Mouse (Mus musculus): ENCODE data around the gene Lrrfip1.

Lrrfip1 gene

DNA sequence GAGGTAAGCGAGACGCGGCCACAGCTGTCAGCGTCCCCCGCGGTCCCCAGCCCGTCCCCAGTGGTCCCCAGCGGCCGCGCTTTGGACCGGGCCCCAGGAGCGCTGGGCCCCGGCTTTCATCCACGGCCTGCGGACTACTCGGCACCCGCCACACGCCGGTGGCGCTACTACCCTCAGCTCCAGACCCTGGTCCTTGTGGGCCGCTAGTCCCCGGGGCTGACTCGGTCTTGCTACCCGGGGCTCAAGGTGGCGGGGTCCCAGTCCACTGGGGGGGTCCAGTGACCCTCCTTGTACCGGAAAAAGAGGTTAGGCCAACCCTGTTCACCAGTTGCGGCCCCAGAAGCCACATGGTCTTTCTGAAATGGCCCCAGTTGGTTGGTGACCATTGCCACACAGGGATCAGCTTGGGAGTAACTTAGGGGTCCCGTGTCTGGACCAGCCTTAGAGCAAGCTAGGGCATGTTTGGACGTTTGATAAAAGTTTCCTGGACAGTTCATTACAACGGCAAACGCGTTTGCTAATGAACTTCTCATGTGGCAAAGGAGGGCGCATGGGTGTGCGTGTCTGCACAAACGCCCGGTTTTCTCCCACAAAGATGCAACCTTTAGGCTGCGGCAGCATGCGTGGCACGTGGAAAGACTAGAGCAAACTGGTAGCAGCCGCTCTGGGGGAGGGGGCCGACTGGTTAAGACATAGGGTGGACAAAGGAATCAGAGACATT is 514 bp downstream of the Lrrfip1 start:
- no peak for DNase-seq (ENCODE audit: low spot score)

DNA sequence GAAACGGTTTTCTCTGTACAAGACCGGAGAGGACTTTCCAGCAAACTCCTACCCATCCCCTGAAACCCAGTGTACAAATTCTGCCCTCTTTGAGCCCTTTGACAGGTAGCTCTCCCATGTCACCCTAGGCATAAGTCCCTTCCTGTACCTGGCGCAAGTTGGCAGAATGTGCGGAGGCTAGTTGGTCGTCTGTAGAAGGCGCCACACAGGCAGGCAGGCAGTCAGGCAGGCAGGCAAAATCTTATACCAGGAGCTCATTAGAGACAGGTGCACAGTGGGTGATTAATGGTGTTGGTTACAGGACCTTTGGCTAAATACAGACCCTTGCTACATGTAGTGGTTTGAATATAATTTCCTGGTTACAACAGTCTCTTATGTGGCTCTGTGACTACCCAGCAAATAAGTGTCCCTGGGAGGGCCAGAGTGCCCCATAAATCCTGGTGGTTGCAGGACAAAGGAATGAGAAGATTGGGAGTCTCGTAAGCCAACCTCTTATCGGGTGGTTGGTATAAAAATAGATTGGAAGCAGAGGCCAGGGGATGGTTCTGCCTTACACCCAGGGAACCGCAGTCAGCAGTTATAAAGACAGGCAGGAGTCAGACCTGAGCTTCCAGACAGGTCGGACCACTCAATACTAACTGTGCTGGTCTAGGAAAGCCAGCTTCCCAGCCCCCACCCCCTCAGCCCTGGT is 1.5 kb downstream of the Lrrfip1 start:
- no peak for DNase-seq (ENCODE audit: low spot score)

DNA sequence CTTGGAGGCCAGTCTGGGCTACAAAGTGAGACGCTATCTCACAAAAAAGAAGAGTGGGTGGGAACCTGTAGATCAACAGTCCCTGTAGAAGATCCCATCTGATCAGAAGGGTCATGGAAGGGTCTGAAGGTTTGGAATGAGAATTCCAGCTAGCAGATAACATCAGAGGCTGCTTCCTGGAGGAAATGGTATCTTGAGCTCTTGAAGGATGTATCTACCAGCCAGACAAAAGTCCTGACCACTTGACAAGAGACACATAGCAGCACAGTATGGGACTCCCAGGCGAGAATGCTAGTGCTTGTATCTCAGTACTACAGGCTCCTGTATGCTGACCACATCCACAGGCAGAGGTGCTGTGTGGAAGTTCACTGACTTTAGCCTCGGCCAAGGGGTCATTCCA is 2.6 kb downstream of the Lrrfip1 start:
- DNase-seq (ENCODE audit: low spot score) = no peak

DNA sequence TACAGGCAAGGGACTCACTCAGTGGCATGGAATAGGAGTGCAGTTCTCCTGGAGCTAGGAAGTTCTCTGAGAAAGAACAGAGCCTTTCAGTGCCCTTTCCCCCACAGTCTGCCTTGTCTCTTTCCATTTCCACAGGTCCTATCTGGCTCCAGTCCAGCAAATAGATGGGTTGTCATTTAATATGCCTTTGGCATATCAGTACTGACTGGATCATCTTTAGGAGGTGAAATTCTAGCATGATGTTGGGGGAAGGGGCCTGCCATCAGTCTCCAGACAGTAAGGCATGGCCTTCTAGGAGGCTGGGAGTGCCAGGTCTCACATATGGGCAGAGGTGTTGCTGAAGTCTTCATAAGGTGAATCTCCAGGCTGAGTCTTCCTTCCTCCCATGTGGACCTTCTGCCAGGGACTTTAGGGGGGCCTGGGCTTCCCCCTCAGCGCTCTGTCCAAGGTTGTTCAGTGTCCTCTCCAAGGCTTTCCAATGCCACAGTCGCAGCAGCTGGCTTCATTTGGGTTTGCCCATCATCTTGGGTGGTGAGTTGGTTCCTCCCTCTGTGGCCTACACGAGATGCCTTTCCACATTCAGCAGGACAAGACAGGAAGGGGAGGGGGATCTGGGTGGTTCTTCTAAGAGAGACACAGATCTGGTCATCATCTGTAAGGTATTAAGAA is 3.5 kb downstream of the Lrrfip1 start:
- DNase-seq (ENCODE audit: low spot score) = no peak

DNA sequence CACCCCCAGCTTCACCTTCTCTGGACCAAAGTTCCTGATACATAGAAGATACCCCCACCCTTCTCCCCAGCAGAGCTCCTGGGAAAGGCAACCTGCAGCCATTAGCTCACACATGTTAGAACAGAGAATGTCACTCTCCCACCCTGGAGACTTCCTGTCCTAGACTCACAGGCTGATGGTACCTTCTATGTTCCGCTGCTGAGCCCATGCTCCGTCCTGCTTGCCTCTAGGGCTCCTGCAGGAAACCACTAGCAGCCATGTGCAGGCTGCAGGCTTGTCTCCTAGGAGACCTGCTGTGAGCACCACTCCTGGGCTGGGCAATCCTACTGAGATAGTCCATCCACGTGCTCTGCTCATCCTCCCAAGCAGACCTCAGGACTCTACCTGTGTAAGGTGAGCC is 4.1 kb downstream of the Lrrfip1 start:
- DNase-seq (ENCODE audit: low spot score) = no peak

DNA sequence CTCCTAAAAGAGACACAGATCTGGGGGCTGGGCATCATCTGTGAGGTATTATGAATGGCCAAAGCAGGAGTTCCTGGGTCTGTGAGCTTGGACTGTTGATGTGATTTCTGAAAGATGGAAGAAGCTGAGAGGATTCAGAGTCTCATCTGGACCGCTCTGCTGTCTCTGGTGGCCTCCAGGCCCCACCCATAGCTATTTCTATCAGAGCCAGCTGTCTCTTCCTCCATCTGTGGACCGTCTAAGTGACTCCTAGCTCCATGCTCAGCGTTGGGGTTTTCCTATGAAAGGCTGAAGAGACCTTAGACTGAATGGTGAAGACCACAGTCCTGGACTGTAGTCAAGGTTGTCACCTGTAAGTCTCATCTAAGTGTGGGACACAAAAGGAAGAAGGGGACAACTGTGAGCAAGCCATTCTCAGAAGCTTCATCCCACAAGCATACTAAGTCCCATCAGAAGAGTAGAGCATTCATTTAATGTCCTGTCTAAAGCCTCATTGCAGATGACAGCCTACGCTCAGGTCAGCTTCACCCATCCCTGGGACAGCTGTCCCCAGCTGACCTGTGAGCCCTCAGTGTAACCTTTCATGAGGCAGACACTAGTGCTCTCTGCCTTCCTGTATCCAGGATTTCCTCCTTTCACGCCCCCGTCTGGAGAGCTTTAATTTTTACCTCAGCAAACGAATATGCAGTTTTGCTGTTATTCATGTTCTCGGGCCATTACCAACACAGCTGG is 5.2 kb downstream of the Lrrfip1 start:
- DNase-seq (ENCODE audit: low spot score) = no peak

DNA sequence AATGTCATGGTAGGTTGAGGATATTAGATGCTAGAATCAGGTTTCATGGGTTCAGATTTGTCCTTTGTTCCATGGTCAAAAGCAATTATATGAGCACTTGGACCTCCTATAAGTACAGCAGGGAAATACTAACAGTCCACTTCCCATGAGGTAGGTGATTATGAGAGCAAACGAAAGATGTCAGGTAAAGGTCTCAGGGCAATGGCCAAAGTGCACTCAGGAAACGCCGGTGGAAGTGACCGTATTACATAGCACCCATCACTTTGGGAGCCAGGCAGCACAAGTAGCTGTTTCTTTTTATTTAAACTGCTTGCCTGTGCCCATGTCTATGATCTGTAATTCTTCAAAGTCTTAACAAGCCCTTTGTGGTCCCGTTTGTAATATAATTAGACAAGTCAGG is 7.5 kb downstream of the Lrrfip1 start:
- DNase-seq (ENCODE audit: low spot score) = no peak

DNA sequence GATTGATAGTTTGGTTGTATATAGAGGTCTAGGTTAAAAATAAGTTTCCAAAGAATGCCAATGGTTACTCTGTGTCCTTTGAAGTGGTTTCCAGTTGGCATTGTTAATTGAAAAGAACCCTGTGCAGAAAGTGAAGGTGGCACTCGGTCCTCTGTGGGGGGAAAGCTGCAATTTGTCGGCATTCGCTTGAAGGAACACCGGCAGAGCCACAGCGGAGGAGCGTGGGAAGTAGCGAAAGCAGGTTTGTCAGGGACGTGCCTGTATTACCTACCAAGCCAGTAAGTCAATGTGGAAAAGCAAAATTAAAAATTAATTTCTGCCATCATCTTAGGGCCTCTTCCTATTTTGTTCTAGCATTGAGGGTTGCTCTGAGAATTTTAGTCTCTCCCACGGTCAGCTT is 8.2 kb downstream of the Lrrfip1 start:
- DNase-seq (ENCODE audit: low spot score) = no peak

DNA sequence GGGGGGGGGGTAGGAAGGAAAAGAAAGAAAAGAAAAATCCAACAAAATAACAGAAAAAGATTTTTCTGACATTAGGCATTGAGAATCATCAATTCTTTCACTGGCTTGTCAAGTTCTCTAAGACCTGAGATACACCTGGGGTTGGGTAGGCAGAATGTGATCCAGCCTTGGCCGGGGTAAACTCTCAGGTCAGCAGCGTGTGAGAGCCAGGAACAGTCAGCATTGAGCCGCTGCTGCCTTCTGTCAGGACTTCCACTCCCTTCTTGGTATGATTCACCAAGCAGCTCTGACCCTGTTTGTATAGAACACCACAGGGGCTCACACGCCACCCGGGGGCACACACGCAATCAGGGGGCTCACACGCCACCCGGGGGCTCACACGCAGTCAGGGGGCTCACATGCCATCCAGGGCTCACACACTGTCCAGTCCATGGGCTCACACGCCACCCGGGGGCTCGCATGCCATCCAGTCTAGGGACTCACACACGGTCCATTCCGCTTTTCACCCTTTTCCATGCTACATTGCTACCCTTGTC is 9.7 kb downstream of the Lrrfip1 start:
- DNase-seq (ENCODE audit: low spot score) = no peak

DNA sequence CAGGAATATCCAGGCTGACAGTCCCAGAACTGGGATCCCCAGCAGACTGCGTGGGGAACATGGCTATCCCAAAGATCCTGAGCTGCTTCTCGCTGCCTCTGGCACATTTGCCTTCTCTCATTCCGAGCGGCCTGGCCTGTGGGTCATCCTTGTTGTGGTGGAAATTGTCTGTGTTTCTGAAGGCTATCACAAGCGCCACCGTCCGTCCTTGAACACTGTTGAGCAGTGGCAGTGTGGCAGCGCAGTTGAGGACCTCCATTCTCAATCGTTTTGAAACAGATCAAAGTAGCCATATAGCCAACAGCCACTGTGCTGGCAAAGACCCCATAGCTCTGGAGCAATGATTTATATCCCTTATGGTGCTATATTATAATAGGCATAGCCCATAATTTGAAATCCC is 10.2 kb downstream of the Lrrfip1 start:
- no peak for DNase-seq (ENCODE audit: low spot score)

DNA sequence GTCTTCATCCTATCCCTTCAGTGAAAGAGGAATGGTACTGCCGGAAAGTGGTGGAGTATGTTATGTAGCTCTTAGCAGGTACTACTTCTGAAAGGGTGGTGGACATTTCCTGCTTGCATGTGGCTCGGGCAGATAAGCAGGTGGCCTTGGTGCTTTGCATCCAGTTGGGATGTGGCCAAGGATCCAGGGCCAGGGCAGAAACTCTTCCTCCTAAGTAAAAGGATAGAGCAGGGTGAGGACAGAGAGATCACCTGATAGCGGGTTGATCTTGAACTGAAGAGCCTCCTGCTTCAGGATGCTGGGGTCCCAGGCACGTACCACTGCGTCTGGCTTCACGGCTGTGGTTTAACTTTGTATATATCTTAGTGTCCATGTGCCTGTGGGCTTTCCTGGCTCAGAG is 10.7 kb downstream of the Lrrfip1 start:
- no peak for DNase-seq (ENCODE audit: low spot score)

DNA sequence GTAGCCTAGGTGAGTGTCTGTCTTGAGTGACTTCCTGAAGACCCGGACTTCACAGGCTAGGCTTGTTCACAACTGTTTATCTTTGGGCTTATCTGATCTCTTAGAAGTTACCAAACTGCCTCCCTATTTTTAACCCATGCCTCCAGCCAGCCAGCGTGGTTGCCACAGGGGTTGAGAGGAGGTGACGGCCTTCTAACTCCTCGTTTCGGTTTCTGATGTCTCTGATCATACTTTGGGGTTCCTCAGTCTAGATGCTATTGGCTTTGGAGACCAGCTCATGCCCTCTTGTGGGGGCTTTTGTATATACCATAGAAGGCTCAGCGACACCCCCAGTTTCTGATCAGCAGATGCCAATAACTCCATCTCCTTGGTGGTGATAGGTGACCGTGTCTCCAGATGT is 11.7 kb downstream of the Lrrfip1 start:
- no peak for DNase-seq (ENCODE audit: low spot score)

DNA sequence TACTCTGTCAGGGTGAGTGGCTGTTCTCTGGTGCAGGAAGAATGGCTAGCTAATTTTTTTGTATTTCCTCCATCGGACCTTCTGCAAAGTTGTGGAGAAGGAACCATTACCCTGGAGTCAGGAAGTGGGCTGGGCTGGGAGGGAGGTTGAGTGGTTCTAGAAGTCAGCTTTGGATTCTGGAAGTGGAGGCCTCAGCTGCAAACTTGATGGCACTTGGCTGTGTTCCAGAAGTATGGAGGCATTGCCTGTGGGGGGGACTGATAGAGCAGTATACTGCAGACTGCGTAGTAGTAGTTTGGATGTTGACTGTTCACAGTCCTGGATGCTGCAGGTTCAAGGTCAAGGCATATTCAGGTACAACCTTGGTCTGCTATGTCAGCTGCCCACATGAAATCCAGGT is 12.2 kb downstream of the Lrrfip1 start:
- no peak for DNase-seq (ENCODE audit: low spot score)

DNA sequence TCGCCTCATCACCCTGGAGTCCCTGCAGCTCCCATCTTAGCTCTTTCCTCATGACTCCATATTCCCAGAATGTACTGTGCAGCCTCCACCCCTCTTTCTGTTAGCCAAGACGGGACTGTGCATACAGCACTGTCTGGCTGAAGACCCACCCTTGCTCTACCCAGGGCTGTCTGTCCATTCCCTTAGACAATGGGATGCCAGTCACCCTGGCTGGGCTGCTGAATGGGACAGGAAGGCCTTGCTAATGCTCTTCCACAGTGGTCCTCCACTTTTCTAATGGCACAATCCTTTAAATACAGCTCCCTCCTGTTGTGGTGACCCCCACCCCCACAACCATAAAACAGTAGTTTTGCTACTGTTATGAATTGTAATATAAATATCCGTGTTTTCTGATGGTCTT is 12.8 kb downstream of the Lrrfip1 start:
- no peak for DNase-seq (ENCODE audit: low spot score)

DNA sequence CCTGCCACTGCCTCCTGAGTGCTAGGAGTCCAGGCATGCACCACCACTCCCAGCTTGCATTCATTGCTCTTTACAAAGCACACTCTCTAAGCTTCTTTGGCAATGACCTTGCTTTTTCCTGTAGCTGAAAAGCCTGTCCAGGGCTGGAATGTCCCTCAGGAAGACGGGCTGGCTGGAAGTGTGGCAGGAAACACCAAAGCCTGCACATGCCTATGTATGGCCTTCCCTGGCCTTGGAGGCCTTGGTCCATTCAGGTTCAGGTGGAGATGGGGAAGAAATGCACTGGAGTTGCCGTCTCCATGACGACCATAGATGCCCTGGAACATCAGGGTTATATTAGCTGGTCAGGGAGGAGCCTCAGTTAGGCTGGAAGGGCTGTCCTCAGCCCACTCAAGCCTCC is 15.3 kb downstream of the Lrrfip1 start:
- DNase-seq (ENCODE audit: low spot score) = no peak

DNA sequence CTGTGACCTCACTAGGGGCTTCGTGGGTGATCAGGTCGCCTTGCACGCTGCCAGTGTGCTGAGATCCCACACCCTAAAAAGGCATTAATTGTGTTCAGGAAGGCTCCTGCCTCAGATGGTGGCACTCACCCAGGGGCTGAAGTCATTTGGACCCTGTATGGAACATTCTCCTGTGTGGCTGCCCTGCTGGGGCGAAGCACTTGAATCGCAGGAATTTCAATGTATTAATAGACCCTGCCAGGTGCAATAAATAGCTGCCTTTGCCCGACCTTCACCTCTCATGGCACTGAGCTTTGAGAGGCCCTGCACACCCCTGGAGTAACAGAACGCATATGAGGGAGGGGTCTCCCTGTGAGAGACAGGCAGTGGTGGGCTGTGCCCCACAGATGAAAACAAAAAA is 17.0 kb downstream of the Lrrfip1 start:
- DNase-seq (ENCODE audit: low spot score) = no peak

DNA sequence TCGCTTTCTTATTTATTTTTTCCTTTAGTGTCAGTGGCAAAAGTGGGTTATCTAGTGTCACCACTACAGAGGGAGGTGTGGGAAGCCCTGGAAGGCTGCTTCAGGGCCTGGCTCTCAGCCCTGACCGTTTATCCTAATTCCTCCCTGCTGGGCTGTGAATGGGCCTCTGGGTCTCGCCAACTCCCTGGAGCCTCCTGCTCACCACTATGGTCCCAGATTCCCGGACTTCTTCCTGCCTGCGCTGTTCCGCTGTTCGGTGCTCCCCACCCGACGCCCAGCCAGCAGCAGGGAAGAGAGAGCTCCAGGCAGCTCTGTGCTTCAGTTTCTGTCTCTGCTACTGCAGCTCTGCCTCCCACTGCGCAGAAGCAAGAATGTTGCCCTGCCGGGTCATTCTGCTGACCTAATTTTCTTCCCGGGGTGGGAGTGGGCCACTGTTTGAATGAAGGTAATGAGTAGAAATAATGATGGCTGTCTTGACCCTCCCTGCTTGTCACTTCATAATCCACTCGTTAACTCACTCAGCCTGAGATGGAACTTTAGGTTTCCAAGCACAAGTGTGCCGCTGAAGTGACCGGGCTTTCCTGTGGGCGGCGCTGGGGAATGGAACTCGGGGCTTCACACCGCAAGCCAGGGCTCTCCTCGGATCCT is 18.7 kb downstream of the Lrrfip1 start:
- no peak for DNase-seq (ENCODE audit: low spot score)

DNA sequence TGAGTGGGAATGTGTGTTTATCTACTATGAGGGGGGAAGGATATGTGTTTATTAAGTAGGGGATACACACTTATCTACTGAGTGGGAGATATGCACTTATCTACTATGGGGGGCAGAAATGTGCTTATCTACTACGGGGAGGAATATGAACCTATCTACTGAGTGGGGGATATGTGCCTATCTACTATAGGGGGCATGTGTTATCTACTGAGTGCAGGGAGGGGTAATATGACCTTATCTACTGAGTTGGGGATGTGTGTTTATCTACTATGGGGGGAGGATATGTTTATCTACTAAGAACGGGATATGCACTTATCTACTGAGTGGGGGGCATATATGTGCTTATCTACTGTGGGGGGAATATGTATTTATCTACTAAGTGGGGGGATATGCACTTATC is 20.8 kb downstream of the Lrrfip1 start:
- no peak for DNase-seq (ENCODE audit: low spot score)

DNA sequence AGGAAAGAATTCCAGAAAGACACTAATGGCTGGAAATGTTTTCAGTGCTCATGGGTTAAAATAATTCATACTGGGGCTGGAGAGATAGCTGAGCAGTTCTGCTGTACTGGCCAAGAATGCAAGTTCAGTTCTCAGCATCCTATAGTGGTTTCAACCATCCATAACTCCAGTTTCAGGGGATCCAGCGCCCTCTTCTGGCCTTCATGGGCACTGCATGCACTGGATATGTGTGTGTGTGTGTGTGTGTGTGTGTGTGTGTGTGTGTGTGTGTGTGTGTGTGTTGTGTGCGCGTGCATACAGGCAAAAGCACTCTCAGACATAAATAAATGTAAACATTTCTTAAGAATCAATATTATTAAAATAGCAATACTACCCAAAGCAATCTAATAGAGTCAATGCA is 22.8 kb downstream of the Lrrfip1 start:
- DNase-seq (ENCODE audit: low spot score) = no peak

DNA sequence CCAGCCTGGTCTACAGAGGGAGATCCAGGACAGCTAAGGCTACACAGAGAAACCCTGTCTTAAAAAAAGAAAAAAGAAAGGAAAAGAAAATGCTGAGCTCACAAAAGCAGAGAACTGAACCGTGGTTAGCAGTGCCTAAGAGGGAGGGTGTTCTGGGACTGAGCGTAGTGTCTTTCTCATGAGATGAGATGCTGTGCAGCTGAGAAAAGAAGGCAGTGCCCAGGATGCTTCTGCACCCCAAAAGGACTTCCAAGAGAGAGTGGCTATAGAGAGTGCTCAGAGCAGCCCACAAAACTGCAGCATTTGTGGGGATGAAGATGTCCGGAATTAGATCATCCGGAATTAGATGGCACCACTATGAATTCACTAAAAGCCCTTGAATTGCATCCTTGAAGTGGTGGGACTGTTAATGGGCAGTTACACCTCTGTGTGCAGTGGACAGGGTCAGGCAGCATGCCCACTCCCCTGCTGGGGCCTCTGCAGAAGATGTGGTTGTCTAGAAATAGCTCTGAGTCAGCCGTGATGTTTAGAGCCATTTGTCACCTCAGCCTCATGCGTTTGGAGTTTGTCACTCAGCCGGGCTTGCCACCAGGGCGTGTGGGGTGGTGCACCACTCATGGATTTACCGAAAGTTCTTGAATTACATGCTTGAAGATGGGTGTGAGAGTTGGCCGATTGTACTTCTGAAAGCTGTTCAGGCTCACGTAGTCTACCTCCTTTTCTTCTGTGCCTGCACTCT is 23.8 kb downstream of the Lrrfip1 start:
- DNase-seq (ENCODE audit: low spot score) = no peak

DNA sequence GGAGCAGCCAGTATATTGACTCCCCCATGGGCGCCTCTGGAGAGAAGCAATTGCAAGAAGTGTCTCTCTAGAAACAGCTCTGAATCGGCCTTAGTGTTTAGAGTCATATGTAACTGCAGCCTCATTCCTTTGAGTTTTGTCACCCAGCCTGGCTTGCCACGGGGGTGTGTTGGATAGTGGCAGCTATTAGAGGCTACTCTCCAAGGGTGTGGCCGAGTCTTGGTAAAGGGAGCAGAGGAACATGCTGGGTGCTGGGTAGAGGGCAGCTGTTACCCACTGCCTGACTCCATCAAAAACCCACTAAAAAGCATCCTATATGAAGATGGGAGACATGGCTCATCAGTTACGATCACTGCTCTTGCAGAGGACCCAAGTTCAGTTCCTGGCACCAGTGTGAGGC is 24.7 kb downstream of the Lrrfip1 start:
- no peak for DNase-seq (ENCODE audit: low spot score)
